Mouse (Mus musculus): ENCODE measurements at regions not wholly inside any gene's neighbourhood (a gene's known extent, or its start where the extent isn't known, plus 50 kb on each side); places are given as distances from the start of the nearest gene placed in this dataset.

- DNase-seq (ENCODE audit: low spot score): no peak
Measured at GRCm38 (mm10) chr9:61707875-61708274, 206.5 kb downstream of the Rplp1 start.

- no peak for DNase-seq (ENCODE audit: low spot score)
Measured at GRCm38 (mm10) chr9:61707296-61707695, 207.0 kb downstream of the Rplp1 start.

DNA sequence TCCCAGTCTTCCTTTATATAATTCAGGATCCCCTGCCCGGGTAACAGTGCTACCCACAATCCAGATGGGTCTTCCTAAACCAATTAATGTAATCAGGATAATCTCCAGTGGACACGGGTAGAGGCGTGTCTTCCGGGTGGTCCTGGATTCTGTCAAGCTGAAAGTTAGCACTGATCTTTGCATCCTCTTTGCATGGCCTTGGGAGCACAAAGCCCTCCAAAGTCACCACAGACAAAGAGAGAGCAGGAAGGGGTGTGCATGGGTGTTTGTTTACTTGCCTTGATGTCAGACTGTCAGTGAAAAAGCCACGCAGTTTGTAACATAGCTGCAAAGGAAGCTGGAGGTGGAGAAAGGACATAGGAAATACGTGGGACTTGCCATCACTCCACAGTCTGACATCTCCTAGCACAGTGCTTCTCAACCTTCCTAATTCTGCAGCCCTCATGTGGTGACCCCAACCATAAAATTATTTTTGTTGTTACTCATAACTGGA, 208.0 kb downstream of the Rplp1 start:
- no peak for DNase-seq (ENCODE audit: low spot score)

DNA sequence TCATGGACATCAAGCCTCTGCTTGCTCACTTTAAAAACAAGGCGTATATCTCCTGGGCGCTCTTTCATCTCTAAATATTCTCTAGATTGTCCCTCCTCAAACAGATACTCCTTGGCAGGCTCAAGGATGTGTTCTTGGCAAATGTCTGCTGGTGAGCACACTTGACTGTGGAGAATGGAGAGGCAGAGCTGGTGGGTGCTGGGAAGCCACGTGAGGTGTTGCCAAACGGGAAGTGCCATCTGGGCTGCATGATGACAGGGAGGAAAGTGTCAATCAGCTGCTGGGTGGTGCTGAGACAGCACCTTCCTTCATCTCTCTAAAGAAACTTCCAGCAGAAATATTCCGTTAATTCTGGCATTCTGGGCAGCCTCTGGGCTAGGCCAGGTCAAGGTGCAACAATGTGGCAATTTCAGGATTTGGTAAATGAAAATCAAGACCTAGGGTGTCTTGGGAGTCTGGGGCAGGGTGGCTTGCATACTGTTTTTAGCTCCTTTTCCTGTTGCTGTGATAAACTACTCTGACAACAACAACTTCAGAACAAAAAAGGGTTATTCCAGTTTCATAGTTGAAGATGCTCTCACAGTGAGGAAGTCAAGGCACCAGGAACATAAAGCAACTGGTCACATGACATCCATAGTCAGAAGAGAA, 208.6 kb downstream of the Rplp1 start:
- no peak for DNase-seq (ENCODE audit: low spot score)

GRCm38 (mm10) chr9:61703301-61703700, 211.0 kb downstream of the Rplp1 start:
- no peak for DNase-seq (ENCODE audit: low spot score)

- no peak for DNase-seq (ENCODE audit: low spot score)
Measured at GRCm38 (mm10) chr9:61702280-61702966, 211.9 kb downstream of the Rplp1 start.

DNA sequence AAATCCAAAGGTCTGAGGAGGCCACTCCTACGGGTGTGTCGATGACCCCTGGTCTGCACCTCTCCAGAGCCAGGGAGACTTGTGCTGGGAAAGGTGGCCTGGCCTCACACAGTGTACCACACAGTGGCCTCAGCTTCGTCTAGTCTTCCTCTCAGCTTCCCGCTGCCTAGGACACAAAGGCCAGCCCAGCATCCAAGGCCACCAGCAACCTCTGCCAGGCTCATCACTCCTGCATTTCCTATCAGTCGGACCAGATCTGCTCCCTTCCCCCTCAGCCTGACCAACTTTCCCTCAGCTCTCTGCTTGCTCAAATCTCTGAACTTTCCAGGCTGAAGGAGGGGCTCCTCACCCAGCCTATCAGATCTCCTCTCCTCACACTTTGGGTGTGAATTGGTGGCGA, 213.8 kb downstream of the Rplp1 start:
- no peak for DNase-seq (ENCODE audit: low spot score)

GRCm38 (mm10) chr9:61699618-61700017, 214.7 kb downstream of the Rplp1 start:
- no peak for DNase-seq (ENCODE audit: low spot score)

DNA sequence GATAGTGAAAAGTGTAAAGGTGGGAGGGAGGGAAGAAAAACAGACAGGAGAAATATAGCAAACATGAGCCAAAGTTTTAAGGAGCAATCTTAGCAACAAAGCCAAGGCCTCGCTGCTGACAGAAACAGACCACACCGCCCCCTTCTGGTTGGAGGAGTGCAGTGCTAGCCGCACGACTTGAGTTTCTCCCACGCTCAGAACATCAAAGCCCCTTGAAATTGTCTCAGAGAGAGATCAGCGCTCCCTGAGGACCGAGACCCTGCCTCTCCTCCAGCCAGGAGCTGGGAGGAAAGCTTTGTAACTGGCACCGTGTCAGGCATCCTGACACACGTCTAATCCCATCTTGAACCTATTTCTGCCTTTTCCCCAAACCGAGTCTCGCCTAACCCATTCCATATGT, 216.4 kb downstream of the Rplp1 start:
- peak; percentile 53 for DNase-seq (ENCODE audit: low spot score)

DNA sequence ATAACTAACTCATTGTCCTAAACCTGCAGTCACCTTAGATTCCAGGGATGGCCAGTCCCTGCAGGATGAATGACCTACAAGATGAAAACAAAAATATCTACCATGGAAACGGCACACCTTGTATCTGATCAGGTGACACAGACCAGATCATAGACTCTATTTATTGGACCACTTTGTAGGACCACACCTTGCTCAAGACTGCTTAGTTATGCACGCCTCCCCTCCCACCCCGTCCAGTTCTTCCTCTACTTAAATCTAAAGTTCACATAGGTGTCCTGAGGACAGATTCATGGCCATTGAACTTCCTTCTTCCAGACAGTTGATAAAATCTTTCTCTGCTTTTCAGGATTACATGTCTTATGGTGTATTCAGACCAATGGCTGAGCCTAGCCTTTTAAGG, 217.5 kb downstream of the Rplp1 start:
- no peak for DNase-seq (ENCODE audit: low spot score)

- DNase-seq (ENCODE audit: low spot score): no peak
Measured at GRCm38 (mm10) chr9:61695821-61696220, 218.5 kb downstream of the Rplp1 start.

- no peak for DNase-seq (ENCODE audit: low spot score)
Measured at GRCm38 (mm10) chr9:61695381-61695791, 219.0 kb downstream of the Rplp1 start.

DNA sequence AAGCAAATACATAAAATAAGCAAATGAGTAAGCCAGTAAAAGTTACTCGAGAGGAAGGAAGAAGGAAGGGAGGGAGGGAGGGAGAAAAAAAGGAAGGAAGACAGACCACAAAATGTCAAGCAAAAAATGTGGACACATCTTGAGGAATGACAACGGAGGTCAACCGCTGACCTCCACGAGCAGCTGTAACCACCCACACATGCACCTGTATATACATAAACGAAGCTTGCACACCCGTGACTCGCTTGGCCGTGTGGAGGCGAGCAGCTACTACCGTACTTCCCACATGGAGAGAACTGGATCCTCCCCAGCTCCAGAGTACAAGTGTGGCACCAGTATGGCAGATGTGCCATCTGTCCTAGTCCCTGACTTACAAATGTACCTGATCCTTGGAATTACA, 220.1 kb downstream of the Rplp1 start:
- no peak for DNase-seq (ENCODE audit: low spot score)

DNA sequence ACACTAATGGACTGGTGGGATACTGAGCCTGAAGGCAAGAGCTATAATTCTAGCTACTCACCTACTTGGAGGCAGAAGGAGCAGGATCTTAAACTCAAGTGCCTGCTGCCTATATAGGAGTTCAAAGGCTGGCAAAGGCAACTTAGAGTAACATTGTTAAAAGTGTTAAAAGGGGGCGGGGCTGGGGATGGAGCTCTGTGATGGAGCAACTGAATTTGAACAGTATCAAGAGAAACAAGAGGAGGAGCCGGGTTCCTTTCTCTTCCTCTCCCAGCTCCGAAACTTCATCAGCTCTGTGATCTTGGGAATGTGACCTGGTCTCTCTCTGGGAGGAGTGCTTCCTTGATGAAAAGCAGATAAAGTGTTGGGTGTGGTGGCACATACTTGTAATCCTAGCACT, 223.6 kb downstream of the Rplp1 start:
- no peak for DNase-seq (ENCODE audit: low spot score)

- DNase-seq (ENCODE audit: low spot score): no peak
Measured at GRCm38 (mm10) chr9:61689939-61690338, 224.4 kb downstream of the Rplp1 start.

DNA sequence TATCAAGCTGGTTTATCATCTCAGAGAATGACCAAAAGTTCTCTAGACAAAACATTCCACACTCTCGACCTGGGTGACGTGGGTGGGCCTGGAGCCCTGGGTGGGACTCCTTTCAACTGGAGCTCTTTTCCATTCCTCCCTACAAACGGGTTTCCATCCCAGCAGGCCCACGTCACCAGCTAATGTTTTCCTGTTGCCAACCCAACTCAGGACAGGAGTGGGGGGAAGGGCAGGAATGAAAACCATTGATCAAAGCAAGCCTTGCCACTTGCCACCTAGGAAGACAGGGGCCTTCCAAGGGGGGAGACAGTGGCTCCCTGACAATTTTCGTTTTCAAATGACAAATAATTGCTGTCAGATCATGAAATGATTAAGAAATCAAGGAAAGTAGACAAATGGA, 224.8 kb downstream of the Rplp1 start:
- DNase-seq (ENCODE audit: low spot score): no peak

DNA sequence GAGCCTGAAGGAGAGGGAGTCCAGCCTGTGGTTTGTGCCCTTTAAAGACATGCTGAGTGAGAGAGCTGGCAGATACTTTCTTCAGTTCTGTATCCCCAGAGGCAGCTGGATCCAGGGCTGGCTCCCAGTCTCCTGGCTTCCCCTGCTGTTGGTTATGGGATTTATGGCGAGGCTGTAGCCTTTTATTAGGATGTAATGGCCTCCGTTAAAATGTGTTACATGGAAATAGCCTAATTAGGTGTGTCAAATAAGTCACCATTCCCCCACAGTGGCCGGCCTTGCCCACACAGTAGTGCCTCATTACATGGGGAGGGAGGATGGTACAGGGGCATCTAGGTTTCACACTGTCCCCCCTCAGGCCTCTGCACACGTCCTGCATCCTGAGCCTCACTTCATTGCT, 230.8 kb downstream of the Rplp1 start:
- no peak for DNase-seq (ENCODE audit: low spot score)

GRCm38 (mm10) chr9:61682744-61683259, 231.5 kb downstream of the Rplp1 start:
- no peak for DNase-seq (ENCODE audit: low spot score)

DNA sequence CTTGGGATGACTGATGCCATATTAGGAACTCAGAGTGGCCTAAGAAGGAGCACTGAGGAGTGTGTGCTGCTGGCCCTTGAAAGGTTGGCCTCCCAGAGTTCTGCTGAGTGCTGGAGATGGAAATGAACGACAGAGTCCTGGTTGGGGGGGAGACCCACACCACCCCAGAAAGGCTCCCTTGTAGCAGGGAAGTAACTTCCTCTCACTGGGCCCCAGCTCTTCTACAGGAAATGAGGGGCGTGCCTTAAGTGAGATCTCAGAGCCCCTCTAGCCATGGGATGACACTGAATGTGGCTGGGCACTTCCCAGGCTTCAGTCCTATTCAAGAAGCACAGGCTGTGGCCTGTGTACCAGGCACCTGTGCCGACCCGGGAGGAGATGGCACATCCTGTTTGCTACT, 232.0 kb downstream of the Rplp1 start:
- DNase-seq (ENCODE audit: low spot score): no peak

GRCm38 (mm10) chr9:61681406-61681805, 232.9 kb downstream of the Rplp1 start:
- no peak for DNase-seq (ENCODE audit: low spot score)

DNA sequence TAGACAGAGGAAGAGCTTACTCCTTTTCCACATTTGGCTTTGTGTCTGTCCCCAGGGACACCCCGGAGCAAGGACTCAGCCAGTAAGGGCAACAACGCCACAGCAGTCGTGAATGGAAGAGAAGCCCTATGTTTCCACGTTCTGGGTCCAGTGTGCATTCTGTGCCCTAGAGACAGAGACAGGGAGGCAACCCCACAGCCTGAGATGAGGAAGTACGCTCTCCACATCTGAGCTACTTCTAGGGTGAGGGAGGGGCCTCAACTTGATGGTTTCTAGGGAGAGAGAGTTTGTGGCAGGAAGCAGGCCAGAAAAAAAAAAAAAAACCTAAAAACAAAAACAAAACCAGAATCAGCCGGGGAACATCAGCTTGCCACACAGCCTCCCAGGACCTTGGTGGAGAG, 233.4 kb downstream of the Rplp1 start:
- DNase-seq (ENCODE audit: low spot score): no peak

GRCm38 (mm10) chr9:61679686-61680085, 234.7 kb downstream of the Rplp1 start:
- DNase-seq (ENCODE audit: low spot score): no peak

DNA sequence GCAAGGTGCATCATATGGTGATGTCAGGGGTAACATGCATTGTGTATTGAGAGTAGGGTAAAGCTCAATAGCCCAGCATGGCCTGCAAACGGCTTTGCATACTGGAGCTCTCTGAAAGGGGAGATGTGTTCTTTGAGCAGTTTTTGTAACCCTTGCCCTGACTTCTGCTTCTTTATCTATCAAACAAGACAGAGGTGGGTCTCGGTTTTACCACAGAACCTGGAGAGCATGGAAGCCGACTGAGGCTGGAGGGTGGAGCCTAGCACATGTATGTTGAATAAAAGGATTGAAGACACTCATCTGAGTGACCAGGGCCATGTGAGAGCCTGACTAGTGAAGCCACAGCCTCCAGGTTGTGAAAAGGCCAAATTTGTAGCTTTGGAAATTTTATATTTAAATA, 236.7 kb downstream of the Rplp1 start:
- DNase-seq (ENCODE audit: low spot score): no peak
